In genomic region chr2:180215951-180216350, GRCm38 (mm10) we compare ENCODE assay signal across 9 mouse cellular contexts. TPM values are rescaled to one million over a fixed set of nuclear protein-coding genes. Genes with fewer than 3 reads are reported as not detected.
DNase-seq lines count a peak whose midpoint lies in the region; ATAC-seq and TF ChIP-seq lines count a peak whose summit lies in the region.
"Had no signal": no experiment of that assay in that cellular context is flagged by ENCODE, and none has a peak within 500 bp of the region (broad histone marks: within the 10 kb centered on the region; RNA-seq: fewer than 3 reads in every experiment).

No protein-coding gene starts in this region.

- H3K9ac ChIP-seq in intestine, embryonic 16.5 days (ENCODE audit: low read depth, low read length) = peak overlapping the region; percentile 61; the same call in 1 of the 2 replicates

- peak; percentile 55 for ATAC-seq in intestine, embryonic 16.5 days

- H3K27me3 ChIP-seq in intestine, embryonic 16.5 days (replicated peaks; ENCODE audit: control insufficient read depth, insufficient read depth, low read length) = no peaks in the 10 kb centered on the region

- peaks cover 57% of the 10 kb centered on the region for H3K4me1 ChIP-seq in intestine, embryonic 16.5 days (ENCODE audit: control insufficient read depth, insufficient read depth, low read length)
- peaks cover 61% of the 10 kb centered on the region for H3K4me1 ChIP-seq in lung, adult 2 months (ENCODE audit: control insufficient read depth, insufficient read depth, low read length)

- peak; percentile 49 for DNase-seq in MN1 (ENCODE audit: low spot score)
- DNase-seq in adrenal gland, postnatal 36 days = peak; percentile 87 to 88
- DNase-seq in lung, adult 2 months = peak; percentile 56
- DNase-seq in embryo, embryonic 10 days (ENCODE audit: low spot score) = no peak
- no peak for DNase-seq in left cerebral cortex, adult 11 months (ENCODE audit: low spot score)
- no peak for DNase-seq in frontal cortex, postnatal 14 days (ENCODE audit: low spot score in 2 of 2)
- no peak for DNase-seq in right cerebral cortex, adult 18-20 months
- DNase-seq: thymus, postnatal 36 days had no signal

- TF ChIP-seq CTCF in lung, adult 2 months (IDR thresholded peaks at IDR 0.05; ENCODE audit: insufficient read depth, low read length) = no peak

- TF ChIP-seq POLR2A in lung, adult 2 months (IDR thresholded peaks at IDR 0.05; ENCODE audit: borderline replicate concordance, extremely low read depth, low read depth, low read length) = no peak

- peak overlapping the region; percentile 64 for H3K27ac ChIP-seq in intestine, embryonic 16.5 days (ENCODE audit: low read length)

- WGBS in intestine, embryonic 16.5 days = 52% methylated on average over 6 of the region's 6 CpGs
- WGBS in lung, adult 2 months = 13% methylated on average over 6 of the region's 6 CpGs

- H3K4me2 ChIP-seq in intestine, embryonic 16.5 days (ENCODE audit: low read depth, low read length) = no peak overlapping the region

- H3K4me3 ChIP-seq in intestine, embryonic 16.5 days (ENCODE audit: low read length) = no peak overlapping the region
- no peak overlapping the region for H3K4me3 ChIP-seq in lung, adult 2 months (replicated peaks; ENCODE audit: extremely low read depth, low read depth, low read length)

- H3K36me3 ChIP-seq in intestine, embryonic 16.5 days (ENCODE audit: control insufficient read depth, insufficient read depth, low read length) = no peaks in the 10 kb centered on the region

- peaks cover 3% of the 10 kb centered on the region; the same call in 1 of the 2 replicates for H3K9me3 ChIP-seq in intestine, embryonic 16.5 days (ENCODE audit: control insufficient read depth, low read length)

RNA-seq across cellular contexts. Expression of gene Lama5, which starts 9.7 kb away (rescaled TPM):
- total RNA-seq in adrenal gland, postnatal 36 days (2021) = 10 to 100 TPM; 25.7 to 74.5 TPM
- polyA plus RNA-seq in intestine, embryonic 16.5 days (2015; fragmentation: Nextera tagmentation; extraction: Ambion mirVana) = 26.7 and 29.7 TPM in 2 replicates
- 145 and 148 TPM in 2 replicates for polyA plus RNA-seq in lung, adult 2 months (2012; rRNA removed)

RNA-seq across cellular contexts. Expression of gene Rps21, which starts 41.2 kb away (rescaled TPM):
- 100 to 1,000 TPM; 736 to 838 TPM for total RNA-seq in adrenal gland, postnatal 36 days (2021)
- polyA plus RNA-seq in intestine, embryonic 16.5 days (2015; fragmentation: Nextera tagmentation; extraction: Ambion mirVana) = 471 and 487 TPM in 2 replicates
- polyA plus RNA-seq in lung, adult 2 months (2012; rRNA removed) = 2,052 and 2,661 TPM in 2 replicates

RNA-seq across cellular contexts. Expression of gene Adrm1, which starts 44.7 kb away (rescaled TPM):
- 100 to 1,000 TPM; 148 to 182 TPM for total RNA-seq in adrenal gland, postnatal 36 days (2021)
- 172 and 194 TPM in 2 replicates for polyA plus RNA-seq in intestine, embryonic 16.5 days (2015; fragmentation: Nextera tagmentation; extraction: Ambion mirVana)
- 108 and 114 TPM in 2 replicates for polyA plus RNA-seq in lung, adult 2 months (2012; rRNA removed)

RNA-seq across cellular contexts. Expression of gene Cables2, which starts 57.3 kb away (rescaled TPM):
- total RNA-seq in adrenal gland, postnatal 36 days (2021) = 10 to 100 TPM; 14.0 to 14.2 TPM
- 2.8 and 4.8 TPM in 2 replicates for polyA plus RNA-seq in intestine, embryonic 16.5 days (2015; fragmentation: Nextera tagmentation; extraction: Ambion mirVana)
- polyA plus RNA-seq in lung, adult 2 months (2012; rRNA removed) = 22.7 and 28.2 TPM in 2 replicates

Comparison
In these comparisons a context has a peak if more than half of its experiments do, and no peak if none do; other contexts are left out.
1. DNase-seq: peak in MN1 (single experiment), adrenal gland, postnatal 36 days (2 of 2) and lung, adult 2 months (single experiment); none in embryo, embryonic 10 days (single experiment), left cerebral cortex, adult 11 months (single experiment), frontal cortex, postnatal 14 days (0 of 2) and right cerebral cortex, adult 18-20 months (single experiment).